Mouse (Mus musculus) megakaryocyte, embryonic 14.5 days (primary cell): ENCODE data around the gene Frmd4b.

ENCODE experiments used
- FLI1 ChIP-seq: IDR thresholded peaks from 2 replicates; pipeline ENCODE4 v1.6.1; 2012; ENCODE audit warnings: low read length, inconsistent platforms, mixed read lengths
- GATA1 ChIP-seq: IDR thresholded peaks from 3 replicates; pipeline ENCODE4 v1.6.1; 2012; ENCODE audit warnings: mixed read lengths, low read length, inconsistent platforms, borderline replicate concordance

DNA sequence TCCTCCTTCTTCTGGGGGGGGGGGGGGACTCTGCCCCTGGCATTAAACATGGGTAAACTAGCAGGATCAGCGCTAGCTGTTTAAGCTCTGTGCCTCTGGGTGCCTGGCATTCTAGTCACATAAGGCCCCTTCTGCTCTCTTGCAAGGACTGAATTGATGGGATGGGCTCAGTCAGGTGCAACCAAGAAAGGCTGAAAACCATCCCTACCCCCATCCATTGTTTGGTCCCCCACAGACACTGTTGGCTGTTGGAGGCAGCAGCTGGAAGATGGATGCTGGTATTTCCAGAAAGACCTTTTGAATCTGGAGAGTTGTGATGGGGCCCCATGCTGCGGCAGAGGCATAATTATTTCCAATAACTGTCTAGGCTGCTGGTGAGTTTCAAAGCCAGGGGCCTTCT is 7.3 kb downstream of the Frmd4b start:
- TF ChIP-seq GATA1: no peak
- TF ChIP-seq FLI1: no peak
